Mouse (Mus musculus) brain, embryonic 18.5 days (tissue): ENCODE data around the gene Parp1.

Source experiments
- DNase-seq: peaks from one replicate; pipeline ENCODE4 v3.0.0-alpha.2; 2012; ENCODE audit warnings: low read depth, low spot score

Parp1 gene

DNA sequence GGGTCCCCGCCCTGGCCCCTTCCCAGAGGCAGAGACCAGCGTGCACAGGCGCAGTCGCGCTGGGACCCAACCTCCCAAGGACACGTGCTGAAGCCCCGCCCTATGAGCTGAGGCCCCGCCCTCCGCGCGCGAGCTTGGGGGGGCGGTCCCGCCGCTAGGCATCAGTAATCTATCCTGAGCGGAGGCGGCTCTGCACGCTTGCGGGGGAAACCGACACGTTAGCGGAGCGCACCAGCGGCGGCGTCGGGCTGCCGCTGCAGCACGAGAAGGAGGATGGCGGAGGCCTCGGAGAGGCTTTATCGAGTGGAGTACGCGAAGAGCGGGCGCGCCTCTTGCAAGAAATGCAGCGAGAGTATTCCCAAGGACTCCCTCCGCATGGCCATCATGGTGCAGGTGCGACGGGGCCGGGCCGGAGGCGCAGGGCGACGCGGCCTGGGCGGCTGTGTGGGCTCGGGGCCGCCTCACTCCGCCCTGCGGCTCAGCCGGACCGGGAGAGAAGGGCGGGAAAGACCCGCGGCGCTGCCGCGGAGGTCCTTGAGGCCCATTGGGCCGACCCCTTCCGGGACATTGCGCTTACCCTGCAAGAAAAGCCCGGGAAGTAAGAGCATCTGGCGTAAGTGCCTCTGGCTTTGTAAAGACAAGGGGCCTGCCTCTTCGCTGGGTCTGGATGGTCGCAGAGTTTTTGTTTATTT lies at the start of gene Parp1:
Gene Parp1, plus strand, starts transcription at position 164 of the 692 bp plus-strand sequence.
- peak; percentile 91 for DNase-seq

DNA sequence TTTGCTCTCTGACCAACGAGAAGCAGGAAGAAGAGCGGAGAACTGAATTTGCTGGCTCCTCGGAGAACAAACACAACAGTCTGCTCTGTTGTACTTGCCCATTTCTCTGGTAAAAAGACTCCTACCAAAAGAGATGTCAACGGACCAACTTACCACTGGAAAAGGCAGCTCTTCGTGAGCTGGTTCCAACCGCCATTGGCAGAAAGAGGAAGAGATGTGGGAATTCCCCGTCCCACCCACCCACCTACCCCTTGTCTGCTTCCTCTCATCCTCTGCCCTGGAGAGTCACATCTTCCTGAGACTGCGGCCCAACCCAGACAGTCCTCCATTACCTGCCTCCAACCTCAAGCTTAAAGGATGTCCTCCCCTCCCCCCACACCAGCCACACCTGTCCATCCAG lies 49.2 kb upstream of the Parp1 start:
- DNase-seq, result no peak

DNA sequence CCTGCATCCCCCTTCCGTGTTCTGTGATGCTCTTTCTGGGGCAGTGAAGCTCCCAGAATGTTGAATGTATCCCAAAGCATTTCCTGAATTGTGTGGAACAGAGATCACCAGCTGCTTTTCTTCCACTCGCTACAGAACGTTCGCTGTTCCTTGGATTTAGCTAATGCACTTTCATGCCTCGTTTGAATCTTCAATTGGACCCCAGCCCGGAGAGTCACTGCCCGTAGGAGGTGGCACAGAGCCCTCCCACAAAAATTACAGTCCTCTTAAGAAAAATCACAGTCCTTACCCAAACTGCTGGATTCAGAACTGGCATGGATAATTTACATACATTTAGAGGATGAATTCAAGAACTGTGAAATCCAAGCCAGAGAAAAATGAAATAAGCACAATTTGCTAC lies 48.5 kb upstream of the Parp1 start:
- no peak for DNase-seq

DNA sequence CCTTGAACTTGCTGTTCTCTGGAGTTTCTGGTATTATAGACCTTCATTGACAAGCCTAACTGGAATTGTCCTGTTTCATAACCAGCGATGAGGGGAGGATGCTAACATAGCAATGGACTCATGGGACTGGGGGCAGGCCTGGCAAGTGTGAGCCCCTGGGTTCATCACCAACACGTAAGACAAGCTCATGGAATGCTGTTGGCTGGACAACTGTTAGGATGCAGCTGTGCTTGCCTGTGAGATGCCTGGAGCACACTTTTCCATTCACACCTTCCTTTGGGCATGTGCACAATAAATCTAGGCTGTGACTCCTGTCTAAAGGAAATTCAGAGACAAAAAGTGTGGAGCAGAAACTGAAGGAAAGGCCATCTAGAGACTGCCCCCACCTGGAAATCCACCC lies 45.4 kb upstream of the Parp1 start:
- no peak for DNase-seq

DNA sequence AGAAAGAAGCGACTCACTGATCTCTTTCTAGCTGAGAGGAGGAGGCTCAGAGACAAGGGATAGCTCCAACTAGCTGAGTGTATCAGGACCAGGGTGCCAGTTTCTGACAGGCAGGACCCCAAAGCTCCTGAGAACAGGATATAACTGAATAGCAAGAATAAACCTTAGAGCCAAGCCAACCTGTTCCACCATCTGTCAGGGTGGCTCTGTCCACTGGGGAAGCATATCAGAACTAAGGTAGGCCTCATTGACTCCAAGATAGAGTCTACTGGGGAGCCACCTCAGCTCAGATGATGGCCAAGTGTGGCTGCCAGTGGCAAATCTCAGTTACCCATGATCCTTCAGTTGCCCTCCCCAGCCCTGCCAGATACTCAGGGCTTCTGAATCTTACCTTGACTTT lies 43.4 kb upstream of the Parp1 start:
- no peak for DNase-seq

DNA sequence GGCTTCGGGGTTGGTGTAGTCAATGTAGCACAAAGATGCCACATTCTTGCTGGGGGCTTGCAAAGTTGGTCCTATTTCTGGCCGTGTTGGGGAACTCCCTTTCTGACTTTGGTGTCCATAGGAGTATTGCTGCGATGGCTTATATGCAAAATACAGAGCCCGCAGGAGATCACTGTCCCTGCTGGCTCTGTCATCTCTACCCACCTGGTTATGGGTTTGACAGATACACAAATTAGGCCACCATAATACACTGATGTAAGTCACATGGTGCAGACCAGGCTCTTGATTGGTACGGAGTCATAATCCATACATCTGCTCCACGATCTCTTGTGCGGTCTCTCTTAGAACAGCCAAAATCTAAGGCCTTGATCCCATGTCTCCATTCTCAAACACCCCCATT lies 38.9 kb upstream of the Parp1 start:
- DNase-seq, result no peak

DNA sequence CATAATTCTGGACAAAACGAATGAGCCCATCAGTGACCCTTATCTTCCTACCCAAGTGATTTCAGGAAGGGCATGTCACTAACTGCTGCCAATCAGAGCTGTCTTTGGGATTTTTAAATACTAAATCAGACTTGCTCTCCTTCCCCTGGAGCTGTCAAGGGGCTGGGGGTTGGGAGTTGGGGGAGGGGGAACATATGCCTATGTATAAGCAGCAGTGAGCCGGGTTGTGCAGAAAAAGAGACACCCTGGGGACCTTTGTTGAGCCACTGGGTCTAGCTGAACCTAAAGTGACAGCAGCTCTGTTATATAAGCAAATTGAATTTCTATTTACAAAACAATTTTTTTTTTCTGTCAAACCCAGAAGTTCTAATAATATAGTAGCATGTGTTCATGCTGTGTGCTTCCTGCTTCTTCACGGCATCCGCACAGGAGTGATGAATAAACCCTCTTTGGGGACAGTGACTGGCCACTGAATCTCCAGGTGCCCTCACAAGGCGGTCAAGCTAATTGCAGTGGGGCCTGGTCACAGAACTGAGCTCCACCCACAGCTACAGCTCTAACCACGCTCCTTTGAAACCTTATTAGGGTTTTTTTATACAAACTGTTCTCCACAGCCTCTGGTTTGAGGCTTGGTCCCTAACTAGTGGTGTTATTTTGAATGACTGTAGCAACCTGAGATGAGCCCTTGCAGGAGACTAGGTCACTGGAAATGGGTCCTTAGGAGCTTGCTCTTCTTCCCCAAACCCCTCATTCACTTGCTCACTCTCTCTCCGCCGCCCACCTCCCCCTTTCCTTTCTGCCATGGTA lies 38.1 kb upstream of the Parp1 start:
- no peak for DNase-seq

DNA sequence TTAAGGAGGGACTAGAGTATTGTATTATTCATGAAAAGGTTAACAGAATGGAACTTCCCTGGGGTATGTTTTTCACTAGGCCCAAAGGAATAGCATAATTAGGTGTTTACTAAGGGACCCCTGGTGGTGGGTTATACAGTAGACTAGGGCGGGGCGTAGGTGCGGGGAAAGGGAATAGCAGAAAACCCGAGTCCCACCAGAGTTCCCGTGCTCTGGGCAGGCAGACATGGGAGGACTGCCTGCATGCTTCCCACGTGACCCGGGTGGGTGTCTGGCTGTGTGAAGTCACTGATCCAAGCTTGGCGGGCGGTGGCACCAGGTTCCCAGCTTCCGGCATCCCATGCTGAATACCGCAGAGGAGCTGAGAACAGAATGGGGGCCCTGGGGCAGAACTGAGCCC lies 36.1 kb upstream of the Parp1 start:
- DNase-seq, result no peak

DNA sequence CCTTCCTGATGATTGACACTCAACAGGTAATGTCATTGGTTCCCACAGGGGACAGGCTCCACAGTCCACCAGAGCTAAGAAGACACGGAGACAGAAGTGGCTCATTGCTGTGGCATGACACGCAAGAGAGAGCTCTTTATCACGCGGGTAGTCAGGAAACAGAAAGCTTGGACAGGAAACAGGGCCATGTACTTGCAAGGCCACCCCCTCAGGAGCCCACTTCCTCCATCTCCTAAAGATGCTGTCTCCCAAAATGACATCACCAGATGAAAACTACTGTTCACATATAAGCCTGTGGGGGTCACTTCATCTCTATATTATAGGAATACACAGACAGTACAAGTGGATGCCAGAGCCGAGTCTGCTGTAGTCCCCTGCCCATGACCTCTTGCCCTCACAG lies 32.0 kb upstream of the Parp1 start:
- no peak for DNase-seq

DNA sequence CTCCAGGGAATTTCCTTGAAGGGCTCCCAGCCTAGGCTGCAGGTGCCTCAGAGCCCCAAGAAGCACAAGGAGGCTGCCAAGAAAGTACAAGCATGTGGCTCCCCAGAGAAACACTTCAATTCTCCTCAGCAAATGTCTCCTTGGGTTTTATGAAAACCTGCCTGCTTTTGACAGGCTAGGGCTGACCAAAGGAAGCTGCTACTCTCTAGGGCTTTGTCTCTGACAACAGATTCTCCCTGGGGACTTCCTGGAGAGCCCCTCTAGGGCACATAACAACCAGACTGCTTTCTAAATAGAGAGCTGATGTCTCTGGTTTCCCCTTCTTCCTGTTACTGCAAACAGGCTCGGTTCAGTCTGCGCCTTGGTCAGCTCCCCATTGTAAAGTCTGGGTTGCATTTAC lies 27.5 kb upstream of the Parp1 start:
- no peak for DNase-seq

DNA sequence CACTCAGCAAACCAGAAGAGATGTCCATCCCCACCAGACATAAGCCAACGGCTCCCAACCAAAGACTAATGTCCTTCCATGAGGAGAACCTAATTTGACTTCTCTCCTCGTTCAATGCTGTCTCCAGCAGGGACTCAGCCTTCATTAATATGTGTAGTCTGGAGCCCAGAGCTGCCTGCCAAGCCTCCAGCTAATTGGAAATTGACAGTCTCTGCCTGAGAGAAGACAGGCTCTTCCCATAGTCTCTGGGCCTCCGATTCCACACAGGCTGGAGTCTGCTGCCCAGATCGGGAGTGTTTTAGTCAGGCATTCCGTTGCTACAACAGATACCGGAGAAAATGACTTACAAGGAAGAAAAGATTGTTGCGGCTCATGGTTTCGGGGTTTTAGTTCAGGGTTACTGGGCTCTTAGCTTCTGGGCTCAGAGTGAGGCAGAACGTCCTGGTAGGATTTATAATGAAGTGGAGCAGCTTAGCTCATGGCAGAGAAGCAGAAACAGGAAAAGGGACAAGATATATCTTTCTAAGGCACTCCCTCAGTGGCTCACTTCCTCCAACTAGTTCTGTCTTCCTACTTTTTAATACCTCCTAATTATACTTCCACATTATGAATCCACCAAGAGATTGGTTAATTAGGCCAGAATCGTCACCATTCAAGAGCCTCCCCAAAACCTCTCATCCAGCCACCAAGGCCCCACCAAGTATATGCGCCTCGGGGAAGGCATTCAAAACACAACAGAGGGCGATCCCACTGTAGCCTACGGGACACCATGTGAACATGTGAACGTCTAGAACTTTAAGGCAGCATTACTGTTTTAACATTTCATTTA lies 26.6 kb upstream of the Parp1 start:
- no peak for DNase-seq

DNA sequence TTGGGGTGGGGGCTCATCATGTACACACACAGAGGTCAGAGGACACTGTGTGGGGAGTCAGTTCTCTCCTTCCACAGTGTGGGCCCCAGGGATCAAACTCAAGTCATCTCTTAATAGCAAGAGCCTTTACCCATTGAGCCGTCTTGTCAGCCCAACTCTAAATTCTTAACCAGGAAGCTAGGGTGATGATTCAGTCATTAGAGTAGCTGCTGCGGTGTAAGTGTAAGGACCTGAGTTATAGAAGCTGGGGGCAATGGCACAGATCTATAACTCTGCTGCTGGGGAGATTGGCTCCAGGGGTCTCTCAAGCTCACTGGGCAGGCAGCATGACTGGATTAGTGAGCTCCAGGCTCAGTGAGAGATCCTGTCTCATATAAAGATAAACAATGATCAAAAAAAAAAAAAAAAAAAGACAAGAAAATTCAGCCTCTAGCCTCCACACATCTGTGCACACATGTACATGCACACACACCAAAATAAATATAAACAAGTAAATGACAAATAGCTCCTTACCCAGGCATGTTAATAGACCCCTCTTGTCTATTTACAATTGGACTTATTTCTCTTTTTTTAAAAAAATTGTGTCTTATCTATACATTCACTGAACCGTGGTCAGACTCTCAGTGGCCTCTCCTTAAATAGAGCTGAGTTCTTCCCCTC lies 25.9 kb upstream of the Parp1 start:
- DNase-seq, result no peak

DNA sequence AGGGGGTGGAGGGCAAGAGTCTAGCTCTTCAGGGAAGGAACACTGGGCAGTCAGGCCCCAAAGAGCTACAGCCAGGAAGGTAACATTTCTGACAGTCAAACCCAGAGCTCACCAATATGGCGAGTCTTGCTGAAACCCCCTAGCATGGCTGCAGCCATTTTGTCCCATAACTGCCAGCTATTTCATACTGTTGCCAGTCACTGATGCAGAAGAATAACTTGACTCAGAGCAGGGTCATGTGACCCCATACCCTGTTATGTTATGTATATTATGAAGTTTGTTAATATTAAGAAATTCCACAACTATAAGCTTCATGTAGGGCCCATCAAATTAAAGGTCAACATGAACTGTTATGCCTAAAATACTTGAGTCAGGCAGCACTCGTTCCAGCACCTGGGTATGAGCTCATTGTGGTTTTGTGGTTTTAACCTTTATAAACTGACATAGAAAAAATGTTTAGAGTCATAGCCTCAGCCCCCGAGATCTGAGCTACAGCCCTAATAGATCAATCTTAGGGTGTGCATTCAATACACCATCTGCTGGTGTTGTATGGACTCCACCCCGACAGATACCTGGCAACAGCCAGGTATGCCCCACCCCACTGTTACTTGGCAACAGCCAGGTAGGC lies 22.7 kb upstream of the Parp1 start:
- no peak for DNase-seq

DNA sequence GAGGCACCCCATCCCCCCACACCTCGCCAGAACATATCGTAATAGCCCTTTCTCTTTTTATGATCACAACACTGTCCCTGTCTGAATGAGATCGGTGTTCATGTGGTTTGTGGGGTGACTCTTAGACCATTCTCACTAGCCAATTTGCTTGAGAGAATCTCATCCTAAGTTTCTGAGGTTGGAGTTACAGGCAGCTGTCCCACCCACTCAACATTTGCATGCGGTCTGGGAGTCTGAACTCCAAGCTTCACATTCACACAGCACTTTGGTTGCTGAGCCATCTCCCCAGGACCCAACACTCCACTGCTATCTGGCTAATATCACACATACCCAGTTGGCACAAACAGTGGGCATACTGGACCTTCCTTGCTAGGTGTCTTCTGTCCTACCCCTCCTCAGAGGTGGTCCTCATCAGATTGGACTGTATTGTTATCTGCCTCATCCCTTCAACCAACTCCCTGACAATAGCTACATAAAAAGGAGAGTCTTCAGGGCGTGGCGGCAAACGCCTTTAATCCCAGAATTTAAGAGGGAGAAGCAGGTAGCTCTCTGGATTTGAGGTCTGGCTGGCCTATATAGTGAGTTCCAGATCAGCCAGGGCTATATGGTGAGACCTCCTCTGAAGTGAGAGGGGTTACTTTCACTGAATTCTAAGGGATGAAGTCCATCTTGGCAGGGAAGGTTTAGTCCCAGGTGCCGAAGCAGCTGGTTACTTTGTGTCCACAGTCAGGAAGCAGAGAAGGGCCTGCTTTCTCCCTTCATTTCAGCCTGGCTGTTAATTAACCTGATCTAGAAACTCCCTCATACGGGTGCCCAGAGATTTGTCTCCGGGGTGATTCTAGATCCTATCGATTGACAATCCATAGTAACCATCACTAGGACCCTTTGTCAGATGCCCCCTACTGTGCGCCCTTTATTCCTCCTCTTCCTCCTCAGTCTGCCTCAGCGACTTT lies 21.6 kb upstream of the Parp1 start:
- DNase-seq, result no peak

DNA sequence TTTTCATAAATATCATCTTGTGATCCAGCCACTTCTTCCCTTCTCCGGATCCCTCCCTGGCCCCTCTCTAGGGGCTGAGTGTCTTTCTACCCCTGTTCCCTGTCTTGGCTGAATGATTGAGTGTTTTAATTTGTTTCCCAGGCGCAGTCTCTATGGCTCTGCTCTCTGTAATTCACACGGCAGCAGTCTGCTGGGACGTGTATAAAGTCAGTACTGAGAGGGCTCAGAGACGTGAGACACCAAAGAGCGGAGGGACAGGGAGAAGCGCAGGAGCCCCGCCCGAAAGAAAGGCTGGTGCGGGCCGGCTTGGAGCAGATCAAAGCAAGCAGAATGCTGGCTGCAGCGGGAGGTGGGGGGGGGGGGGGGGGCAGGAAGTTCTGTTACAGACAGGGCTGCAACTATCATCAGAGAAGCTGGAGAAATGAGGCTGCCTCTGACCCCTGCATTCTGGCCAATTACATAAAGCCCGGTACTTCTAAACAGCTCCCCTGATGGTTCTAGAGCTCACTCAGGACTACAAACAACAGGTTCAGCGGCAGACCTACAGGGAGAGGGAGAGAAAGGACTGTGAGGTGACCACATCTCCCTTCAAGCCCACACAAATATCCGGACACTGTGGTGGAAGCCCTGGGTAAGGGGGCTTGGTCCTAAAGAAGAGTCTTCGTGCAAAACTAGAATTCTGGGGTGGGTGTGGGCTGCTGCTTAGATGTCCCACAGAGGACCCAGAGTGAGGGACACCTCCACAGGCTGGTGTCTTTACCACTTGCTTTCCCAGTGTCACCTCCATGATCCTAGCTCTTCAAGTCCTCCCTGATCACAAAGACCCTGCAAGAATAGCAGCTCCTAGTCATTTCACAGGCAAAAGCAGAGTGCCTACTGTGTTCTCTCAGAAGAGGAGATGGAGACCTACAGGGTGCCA lies 20.7 kb upstream of the Parp1 start:
- DNase-seq, result no peak

DNA sequence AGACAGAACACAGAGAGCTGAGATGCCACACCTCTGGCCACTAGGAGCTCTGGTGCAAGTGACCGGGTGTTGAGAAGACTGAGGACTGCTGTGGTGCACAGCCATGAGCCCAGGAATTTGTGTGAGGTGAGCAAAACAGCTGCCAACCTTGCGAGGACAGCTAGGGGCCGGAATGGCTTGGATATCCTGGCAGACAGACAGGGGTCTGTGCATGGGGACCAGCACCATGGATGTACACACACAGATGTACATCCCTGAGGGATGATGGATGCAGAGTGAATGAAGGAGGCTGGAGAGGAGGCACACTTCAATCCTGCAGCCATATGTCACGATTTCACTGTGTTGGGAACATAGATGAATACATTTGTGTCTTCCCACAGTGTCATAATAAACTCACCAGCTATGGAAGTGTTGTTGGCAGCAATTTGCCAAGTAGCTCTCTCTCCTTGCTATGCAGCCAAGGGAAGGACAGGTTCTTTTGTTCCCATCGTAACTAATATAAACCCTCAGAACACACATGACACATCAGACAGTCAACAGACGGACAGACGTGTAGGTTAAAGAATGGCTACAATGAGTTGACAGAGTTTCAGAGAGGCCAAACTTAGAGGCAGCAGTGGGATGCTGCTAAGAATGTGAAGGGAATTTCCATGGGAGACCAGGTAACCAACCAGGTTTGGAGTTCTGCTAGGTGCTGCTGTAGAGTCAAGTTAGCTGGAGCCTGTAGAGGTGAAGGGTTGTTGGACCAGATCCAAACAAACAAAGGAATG lies 19.0 kb upstream of the Parp1 start:
- DNase-seq, result no peak

DNA sequence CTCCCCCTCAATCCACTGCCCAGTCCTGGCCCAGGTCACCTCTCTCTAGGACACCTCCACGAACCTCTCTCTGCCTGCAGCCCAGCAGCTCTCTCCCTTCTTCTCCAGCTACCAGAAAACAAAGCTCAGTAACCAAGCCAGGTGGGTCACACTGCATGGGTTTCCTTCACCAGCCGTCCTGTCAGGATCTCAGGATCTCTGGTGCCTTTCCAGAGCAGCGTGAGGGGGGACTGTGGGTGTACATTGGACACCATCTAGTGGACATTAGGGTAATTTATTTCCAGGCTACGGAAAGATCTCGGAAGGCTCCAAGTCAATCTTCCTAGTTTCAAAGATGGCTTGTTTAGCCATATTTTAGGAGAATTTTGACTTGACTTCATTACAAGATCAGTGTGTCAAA lies 18.0 kb upstream of the Parp1 start:
- DNase-seq, result no peak

DNA sequence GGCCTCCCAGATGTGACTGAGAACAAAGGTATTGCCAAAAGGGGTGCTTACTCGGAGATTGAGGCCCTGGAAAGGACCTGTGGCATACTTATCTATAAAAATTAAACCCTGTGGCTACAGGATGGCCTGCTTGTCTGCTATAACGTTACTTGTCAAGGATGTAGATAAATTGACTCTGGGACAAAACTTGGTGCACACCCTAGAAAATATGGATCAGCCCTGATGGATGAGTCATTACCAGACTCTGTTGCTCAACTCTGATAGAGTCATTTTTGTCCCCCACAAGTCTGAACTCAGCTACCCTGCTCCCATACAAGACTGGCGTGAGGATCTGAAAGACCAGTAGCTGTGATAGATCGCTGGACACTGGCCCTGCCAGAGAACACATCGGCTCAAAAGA lies 11.8 kb upstream of the Parp1 start:
- DNase-seq, result no peak
